In the genomic region with DNA sequence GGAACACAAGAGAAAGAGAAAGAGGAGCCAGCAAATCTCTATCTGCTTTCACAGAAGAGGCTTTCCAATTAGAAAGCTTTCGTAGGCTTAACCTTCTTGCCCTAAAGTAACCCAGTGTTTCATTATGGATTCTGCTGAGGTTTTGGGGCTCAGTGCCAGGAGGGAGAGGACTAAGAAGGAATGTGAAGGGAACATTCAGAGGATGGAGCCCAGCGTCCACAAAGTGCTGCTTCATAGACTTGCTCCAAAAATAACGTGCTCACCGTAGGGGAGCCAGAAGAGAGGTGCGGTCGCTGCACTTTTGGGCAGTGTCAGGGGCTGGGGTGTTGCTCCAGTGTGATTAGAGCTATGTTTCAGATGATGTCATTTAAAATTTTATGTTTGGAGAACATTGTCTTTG, we compare ENCODE assay signal across 8 mouse cellular contexts.
A peak's percentile ranks its signal among the peaks of the same experiment; 100 is the strongest.
DNase-seq lines count a peak whose midpoint lies in the region; ATAC-seq lines count a peak whose summit lies in the region.

No protein-coding gene starts in this region.

- no peak for ATAC-seq in frontal cortex, adult (ENCODE audit: low TSS enrichment)

- peak; percentile 30 to 32 for DNase-seq in frontal cortex, postnatal 10 days (ENCODE audit: low spot score in 2 of 2)
- DNase-seq in retina, adult 2 months (ENCODE audit: low read depth, low spot score): peak; percentile 43
- DNase-seq in retina, postnatal 1 day: no peak
- peak; percentile 64 to 70 for DNase-seq in kidney, adult 8-10 months
- peak; percentile 44 for DNase-seq in right cerebral cortex, postnatal 4 days
- no peak for DNase-seq in neural tube, embryonic 10.5 days (ENCODE audit: extremely low spot score, low spot score)
- no peak for DNase-seq in spleen, postnatal 4 days (ENCODE audit: low spot score in 2 of 2)

Comparison
In these comparisons a context has a peak if more than half of its experiments do, and no peak if none do; other contexts are left out.
1. DNase-seq: peak in frontal cortex, postnatal 10 days (2 of 2), retina, adult 2 months (single experiment), kidney, adult 8-10 months (2 of 2) and right cerebral cortex, postnatal 4 days (single experiment); none in retina, postnatal 1 day (single experiment), neural tube, embryonic 10.5 days (single experiment) and spleen, postnatal 4 days (0 of 2).